Mouse (Mus musculus) midbrain, embryonic 15.5 days (tissue): ENCODE measurements at regions not wholly inside any gene's neighbourhood (a gene's known extent, or its start where the extent isn't known, plus 50 kb on each side); places are given as distances from the start of the nearest gene placed in this dataset.

Experiments
- ATAC-seq: fragments of 200-750 bp; cut with Nextera tagmentation; replicated peaks from 2 replicates; pipeline ENCODE4 v1.8.0; 2017; ENCODE audit warnings: moderate TSS enrichment
- H3K27ac ChIP-seq: fragments of 300-500 bp; sonication (generic); 2 replicates; pipeline ENCODE4 v1.5.1; 2015; ENCODE audit warnings: mild to moderate bottlenecking, inconsistent platforms
- H3K27me3 ChIP-seq: fragments of 300-500 bp; sonication (generic); replicated peaks from 2 replicates; pipeline ENCODE4 v1.6.1; 2015; ENCODE audit warnings: inconsistent platforms
- H3K36me3 ChIP-seq: fragments of 300-500 bp; sonication (generic); replicated peaks from 2 replicates; pipeline ENCODE4 v1.6.1; 2015; ENCODE audit warnings: inconsistent platforms
- H3K4me1 ChIP-seq: fragments of 300-500 bp; sonication (generic); 2 replicates; pipeline ENCODE4 v1.6.1; 2015; ENCODE audit warnings: inconsistent platforms
- H3K4me2 ChIP-seq: fragments of 300-500 bp; sonication (generic); 2 replicates; pipeline ENCODE4 v1.6.1; 2015; ENCODE audit warnings: inconsistent platforms, mild to moderate bottlenecking, moderate library complexity
- H3K4me3 ChIP-seq: fragments of 300-500 bp; sonication (generic); 2 replicates; pipeline ENCODE4 v1.5.1; 2015; ENCODE audit warnings: mild to moderate bottlenecking, inconsistent platforms
- H3K9ac ChIP-seq: fragments of 300-500 bp; sonication (generic); 2 replicates; pipeline ENCODE4 v1.6.1; 2015; ENCODE audit warnings: mild to moderate bottlenecking, inconsistent platforms
- H3K9me3 ChIP-seq: fragments of 300-500 bp; sonication (generic); 2 replicates; pipeline ENCODE4 v1.6.1; 2016; ENCODE audit warnings: inconsistent platforms
- WGBS: fragments of 180-500 bp; shearing (Covaris S2); methylation state at CpG from one replicate; pipeline ENCODE4 v1.1.7; 2015; ENCODE audit warnings: mixed read lengths; 5-methylcytosine and 5-hydroxymethylcytosine counted together

- Histone ChIP-seq H3K36me3 (0 out of 2 replicates have a peak, but pooled peaks cover 8% of the 10 kb centered on the region), H3K9me3 (no peaks in the 10 kb centered on the region), H3K27me3 (no peaks in the 10 kb centered on the region), H3K27ac (no peak overlapping the region), H3K4me3 (no peak overlapping the region), H3K4me1 (0 out of 2 replicates have a peak, but pooled peaks cover under 1% of the 10 kb centered on the region), H3K9ac (no peak overlapping the region), H3K4me2 (no peak overlapping the region)
- 79% methylated on average over 3 of the region's 3 CpGs for WGBS
- no peak for ATAC-seq
Observed at GRCm38 (mm10) chr1:137958040-137958439, 217.5 kb downstream of the Ptprc start.

- ATAC-seq = no peak
- no peaks in the 10 kb centered on the region for H3K4me1 ChIP-seq
- no peak overlapping the region for H3K9ac ChIP-seq
- 0 out of 2 replicates have a peak, but pooled peaks cover 5% of the 10 kb centered on the region for H3K36me3 ChIP-seq
- no peak overlapping the region for H3K27ac ChIP-seq
- H3K9me3 ChIP-seq = no peaks in the 10 kb centered on the region
- 86% methylated on average over 3 of the region's 3 CpGs for WGBS
- H3K4me3 ChIP-seq = no peak overlapping the region
- no peaks in the 10 kb centered on the region for H3K27me3 ChIP-seq
- H3K4me2 ChIP-seq = no peak overlapping the region
Observed at GRCm38 (mm10) chr1:137955993-137956392, 219.5 kb downstream of the Ptprc start.

GRCm38 (mm10) chr1:137955139-137955538, 220.4 kb downstream of the Ptprc start:
- Histone ChIP-seq H3K4me3 (no peak overlapping the region), H3K9ac (no peak overlapping the region), H3K36me3 (0 out of 2 replicates have a peak, but pooled peaks cover 5% of the 10 kb centered on the region), H3K9me3 (no peaks in the 10 kb centered on the region), H3K4me1 (no peaks in the 10 kb centered on the region), H3K27ac (no peak overlapping the region), H3K27me3 (no peaks in the 10 kb centered on the region), H3K4me2 (no peak overlapping the region)
- ATAC-seq = no peak
- 88% methylated on average over 2 of the region's 2 CpGs for WGBS

GRCm38 (mm10) chr1:137953369-137953768, 222.1 kb downstream of the Ptprc start:
- Histone ChIP-seq H3K27me3 (no peaks in the 10 kb centered on the region), H3K9me3 (no peaks in the 10 kb centered on the region), H3K4me2 (no peak overlapping the region), H3K9ac (no peak overlapping the region), H3K27ac (no peak overlapping the region), H3K4me3 (no peak overlapping the region), H3K36me3 (0 out of 2 replicates have a peak, but pooled peaks cover 5% of the 10 kb centered on the region), H3K4me1 (no peaks in the 10 kb centered on the region)
- WGBS = 65% methylated on average over 1 of the region's 1 CpGs
- ATAC-seq = no peak

GRCm38 (mm10) chr1:137952777-137953176, 222.7 kb downstream of the Ptprc start:
- H3K27ac ChIP-seq = no peak overlapping the region

GRCm38 (mm10) chr1:137947900-137948299, 227.6 kb downstream of the Ptprc start:
- WGBS = 79% methylated on average over 1 of the region's 1 CpGs
- no peaks in the 10 kb centered on the region for H3K27me3 ChIP-seq
- H3K4me1 ChIP-seq = no peaks in the 10 kb centered on the region

More at GRCm38 (mm10) chr1:137952777-137953176, 222.7 kb downstream of the Ptprc start:
- H3K27me3 ChIP-seq = no peaks in the 10 kb centered on the region
- ATAC-seq = no peak
- H3K4me3 ChIP-seq = no peak overlapping the region
- WGBS = 83% methylated on average over 1 of the region's 1 CpGs
- no peaks in the 10 kb centered on the region for H3K9me3 ChIP-seq
- H3K4me1 ChIP-seq = no peaks in the 10 kb centered on the region
- H3K9ac ChIP-seq = no peak overlapping the region
- H3K36me3 ChIP-seq = 0 out of 2 replicates have a peak, but pooled peaks cover 5% of the 10 kb centered on the region
- H3K4me2 ChIP-seq = no peak overlapping the region

GRCm38 (mm10) chr1:137941776-137942522, 233.6 kb downstream of the Ptprc start:
- H3K27ac ChIP-seq = no peak overlapping the region
- H3K9me3 ChIP-seq = no peaks in the 10 kb centered on the region
- H3K4me1 ChIP-seq = peaks cover 3% of the 10 kb centered on the region; the same call in 1 of the 2 replicates
- H3K9ac ChIP-seq = no peak overlapping the region
- 90% methylated on average over 11 of the region's 11 CpGs for WGBS
- H3K4me3 ChIP-seq = no peak overlapping the region
- H3K4me2 ChIP-seq = no peak overlapping the region
- ATAC-seq = no peak
- no peaks in the 10 kb centered on the region for H3K27me3 ChIP-seq
- H3K36me3 ChIP-seq = no peaks in the 10 kb centered on the region

More at GRCm38 (mm10) chr1:137947900-137948299, 227.6 kb downstream of the Ptprc start:
- H3K4me3 ChIP-seq = no peak overlapping the region
- H3K9ac ChIP-seq = no peak overlapping the region
- no peaks in the 10 kb centered on the region for H3K36me3 ChIP-seq
- ATAC-seq = no peak
- no peaks in the 10 kb centered on the region for H3K9me3 ChIP-seq
- H3K27ac ChIP-seq = no peak overlapping the region
- no peak overlapping the region for H3K4me2 ChIP-seq

- H3K36me3 ChIP-seq = peaks cover 3% of the 10 kb centered on the region; the same call in 1 of the 2 replicates
- no peaks in the 10 kb centered on the region for H3K27me3 ChIP-seq
- H3K9ac ChIP-seq = no peak overlapping the region
- H3K4me1 ChIP-seq = peaks cover 10% of the 10 kb centered on the region; the same call in 1 of the 2 replicates
- no peaks in the 10 kb centered on the region for H3K9me3 ChIP-seq
- no peak overlapping the region for H3K4me2 ChIP-seq
- no peak overlapping the region for H3K27ac ChIP-seq
- H3K4me3 ChIP-seq = no peak overlapping the region
- 89% methylated on average over 4 of the region's 4 CpGs for WGBS
- ATAC-seq = no peak
Observed at GRCm38 (mm10) chr1:137935746-137936145, 239.8 kb downstream of the Ptprc start.

GRCm38 (mm10) chr1:137929764-137930163, 245.7 kb downstream of the Ptprc start:
- no peak for ATAC-seq
- H3K36me3 ChIP-seq = peaks cover 3% of the 10 kb centered on the region; the same call in 1 of the 2 replicates
- no peaks in the 10 kb centered on the region for H3K9me3 ChIP-seq
- peak overlapping the region; percentile 42; the same call in 1 of the 2 replicates for H3K27ac ChIP-seq
- peaks cover 47% of the 10 kb centered on the region for H3K4me1 ChIP-seq
- H3K9ac ChIP-seq = no peak overlapping the region
- WGBS = 81% methylated on average over 3 of the region's 3 CpGs
- no peaks in the 10 kb centered on the region for H3K27me3 ChIP-seq
- no peak overlapping the region for H3K4me2 ChIP-seq
- no peak overlapping the region for H3K4me3 ChIP-seq

- 5% methylated on average over 6 of the region's 6 CpGs for WGBS
- H3K9ac ChIP-seq = no peak overlapping the region
Observed at GRCm38 (mm10) chr1:137928522-137928921, 247.0 kb downstream of the Ptprc start.

GRCm38 (mm10) chr1:137927953-137928352, 247.6 kb downstream of the Ptprc start:
- Histone ChIP-seq H3K27ac (peak overlapping the region; percentile 81), H3K9me3 (no peaks in the 10 kb centered on the region), H3K4me3 (0 out of 2 replicates have a peak overlapping the region, but pooled peaks have one; percentile 12), H3K4me2 (peak overlapping the region; percentile 31), H3K36me3 (no peaks in the 10 kb centered on the region), H3K9ac (peak overlapping the region; percentile 27; the same call in 1 of the 2 replicates), H3K4me1 (peaks cover 47% of the 10 kb centered on the region), H3K27me3 (no peaks in the 10 kb centered on the region)
- ATAC-seq = peak; percentile 88
- WGBS = 11% methylated on average over 11 of the region's 11 CpGs

More at GRCm38 (mm10) chr1:137928522-137928921, 247.0 kb downstream of the Ptprc start:
- H3K9me3 ChIP-seq = no peaks in the 10 kb centered on the region
- peak overlapping the region; percentile 81 for H3K27ac ChIP-seq
- no peaks in the 10 kb centered on the region for H3K27me3 ChIP-seq
- H3K36me3 ChIP-seq = no peaks in the 10 kb centered on the region; the same call in 1 of the 2 replicates
- peak overlapping the region; percentile 31 for H3K4me2 ChIP-seq
- H3K4me1 ChIP-seq = peaks cover 47% of the 10 kb centered on the region
- H3K4me3 ChIP-seq = no peak overlapping the region
- ATAC-seq = peak; percentile 71

- WGBS = 48% methylated on average over 4 of the region's 4 CpGs
- Histone ChIP-seq H3K4me1 (peaks cover 43% of the 10 kb centered on the region), H3K36me3 (no peaks in the 10 kb centered on the region)
Observed at GRCm38 (mm10) chr1:137926326-137926725, 249.2 kb downstream of the Ptprc start.

More at GRCm38 (mm10) chr1:137926326-137926725, 249.2 kb downstream of the Ptprc start:
- no peak for ATAC-seq
- H3K27me3 ChIP-seq = no peaks in the 10 kb centered on the region
- no peak overlapping the region for H3K4me2 ChIP-seq
- H3K4me3 ChIP-seq = no peak overlapping the region
- peak overlapping the region; percentile 45; the same call in 1 of the 2 replicates for H3K27ac ChIP-seq
- no peak overlapping the region for H3K9ac ChIP-seq
- no peaks in the 10 kb centered on the region for H3K9me3 ChIP-seq
